Mouse (Mus musculus) forebrain, embryonic 10.5 days (tissue): ENCODE measurements at regions not wholly inside any gene's neighbourhood (a gene's known extent, or its start where the extent isn't known, plus 50 kb on each side); places are given as distances from the start of the nearest gene placed in this dataset.

Source experiments
- DNase-seq: peaks from one replicate; pipeline ENCODE4 v3.0.0-alpha.2; 2017; ENCODE audit warnings: low spot score; ENCODE audit errors: extremely low spot score
- H3K27ac ChIP-seq: fragments of 300-500 bp; sonication (generic); 2 replicates; pipeline ENCODE4 v1.5.1; 2016; ENCODE audit warnings: mild to moderate bottlenecking
- H3K27me3 ChIP-seq: fragments of 300-500 bp; sonication (generic); 2 replicates; pipeline ENCODE4 v1.6.1; 2016; ENCODE audit warnings: mild to moderate bottlenecking; ENCODE audit not compliant: poor library complexity, severe bottlenecking
- H3K36me3 ChIP-seq: fragments of 300-500 bp; sonication (generic); replicated peaks from 2 replicates; pipeline ENCODE4 v1.6.1; 2016; ENCODE audit warnings: mild to moderate bottlenecking, moderate library complexity
- H3K4me1 ChIP-seq: fragments of 300-500 bp; sonication (generic); 2 replicates; pipeline ENCODE4 v1.6.1; 2016
- H3K4me3 ChIP-seq: fragments of 300-500 bp; sonication (generic); 2 replicates; pipeline ENCODE4 v1.5.1; 2016; ENCODE audit warnings: mild to moderate bottlenecking, moderate library complexity
- H3K9me3 ChIP-seq: fragments of 300-500 bp; sonication (generic); 2 replicates; pipeline ENCODE4 v1.6.1; 2016; ENCODE audit warnings: mild to moderate bottlenecking, moderate library complexity
- WGBS: fragments of 180-500 bp; shearing (Covaris S2); methylation state at CpG from one replicate; pipeline ENCODE4 v1.1.7; 2016; 5-methylcytosine and 5-hydroxymethylcytosine counted together

DNA sequence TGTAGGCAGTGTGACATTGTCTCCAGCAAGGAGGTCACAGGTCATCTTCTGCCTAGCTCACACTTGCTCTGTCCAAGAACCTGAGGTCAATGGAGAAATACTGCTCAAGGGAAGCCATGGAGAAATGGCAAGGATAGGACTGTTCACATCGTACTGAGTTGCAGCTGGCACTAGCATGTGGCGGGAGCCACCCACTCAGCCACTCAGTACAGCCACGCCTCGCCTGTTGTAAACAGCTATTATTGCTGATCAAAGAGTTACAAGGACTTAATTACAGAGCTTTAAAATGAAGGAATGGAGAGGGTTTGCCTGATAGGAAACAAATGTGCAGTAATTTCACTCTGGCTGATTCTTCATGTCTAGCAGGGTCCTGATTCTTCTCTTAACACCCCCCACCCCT is 64.8 kb downstream of the Dll1 start:
- no peak overlapping the region for H3K4me3 ChIP-seq
- H3K27ac ChIP-seq, result no peak overlapping the region
- H3K9me3 ChIP-seq, result no peaks in the 10 kb centered on the region
- DNase-seq, result no peak
- H3K36me3 ChIP-seq, result no peaks in the 10 kb centered on the region
- 78% methylated on average over 4 of the region's 4 CpGs for WGBS
- no peaks in the 10 kb centered on the region for H3K27me3 ChIP-seq
- H3K4me1 ChIP-seq, result peaks cover 17% of the 10 kb centered on the region

DNA sequence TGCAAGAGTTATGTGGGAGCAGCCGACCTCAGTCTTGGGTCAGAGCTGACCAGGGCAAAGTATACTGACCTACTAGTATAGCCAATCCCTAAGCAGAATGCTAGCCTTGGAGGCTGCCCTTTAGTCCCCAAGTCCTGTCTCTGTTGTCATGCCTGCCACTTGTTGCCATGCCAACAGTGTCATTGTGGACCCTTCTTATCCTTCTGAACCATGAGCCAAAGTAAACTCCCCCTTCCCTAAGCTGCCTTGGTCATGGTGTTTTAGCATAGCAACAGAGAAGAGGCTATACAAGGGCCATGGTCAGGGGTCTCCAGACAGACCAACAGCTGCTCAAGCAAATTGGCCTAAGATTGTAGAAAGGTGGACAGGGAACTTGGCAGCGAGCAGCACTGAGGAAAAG is 66.2 kb downstream of the Dll1 start:
- H3K9me3 ChIP-seq, result no peaks in the 10 kb centered on the region
- H3K4me1 ChIP-seq, result peaks cover 17% of the 10 kb centered on the region
- 78% methylated on average over 2 of the region's 2 CpGs for WGBS
- H3K27me3 ChIP-seq, result no peaks in the 10 kb centered on the region
- H3K36me3 ChIP-seq, result no peaks in the 10 kb centered on the region
- DNase-seq, result peak; percentile 36
- H3K4me3 ChIP-seq, result no peak overlapping the region
- H3K27ac ChIP-seq, result 0 out of 2 replicates have a peak overlapping the region, but pooled peaks have one; percentile 30

DNA sequence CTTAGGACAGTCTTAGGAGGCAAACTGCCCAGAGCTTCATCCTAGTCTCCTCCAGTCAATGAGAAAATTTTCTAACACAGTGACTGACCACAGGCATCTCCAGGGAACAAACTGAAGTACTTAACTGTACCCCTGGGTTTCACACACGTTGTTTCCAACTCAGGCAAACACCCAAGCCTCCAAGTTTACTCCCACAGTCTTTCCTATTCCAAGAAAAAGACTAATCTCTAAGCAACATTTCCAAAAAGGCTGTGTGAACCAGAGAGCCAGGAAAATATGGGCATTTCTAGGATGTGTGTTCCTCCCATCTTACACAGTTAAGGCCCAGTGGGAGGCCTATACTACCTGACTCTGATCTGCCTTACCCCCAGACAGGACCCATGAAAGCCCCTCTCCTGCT is 74.6 kb downstream of the Dll1 start:
- 57% methylated on average over 1 of the region's 1 CpGs for WGBS
- no peak overlapping the region for H3K27ac ChIP-seq

DNA sequence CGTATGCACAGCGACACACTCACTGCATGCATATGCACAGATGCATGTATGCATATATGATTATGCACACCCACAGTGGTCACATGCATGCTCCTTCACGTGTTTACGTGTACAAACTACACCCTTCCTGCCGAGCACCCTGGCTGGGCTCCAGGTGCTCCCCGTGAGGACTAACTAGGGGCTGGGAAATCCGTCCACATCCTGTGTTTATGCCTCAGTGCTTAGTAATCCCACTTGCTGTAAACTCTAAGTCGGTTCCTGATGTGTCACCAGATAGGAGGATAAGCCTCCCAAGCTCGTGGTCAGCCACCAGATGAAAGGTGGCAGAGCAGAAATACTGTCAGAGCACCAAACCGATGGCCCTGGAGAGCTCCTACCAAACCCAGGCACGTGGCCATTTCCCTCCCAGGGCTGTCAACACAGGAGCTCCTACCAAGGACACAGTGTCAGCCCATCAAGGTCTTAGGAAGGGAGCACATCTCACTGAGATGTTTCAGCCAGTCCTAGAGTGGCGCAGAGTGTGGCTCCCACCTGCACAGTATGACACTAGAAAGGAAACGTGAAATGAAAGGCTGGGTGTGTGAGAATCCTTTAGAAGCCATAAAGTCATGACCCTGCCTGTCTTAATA is 76.8 kb downstream of the Dll1 start:
- Histone ChIP-seq H3K27me3 (no peaks in the 10 kb centered on the region), H3K4me1 (no peaks in the 10 kb centered on the region), H3K4me3 (no peak overlapping the region), H3K9me3 (no peaks in the 10 kb centered on the region), H3K36me3 (no peaks in the 10 kb centered on the region), H3K27ac (no peak overlapping the region)
- 87% methylated on average over 13 of the region's 13 CpGs for WGBS
- no peak for DNase-seq

More for the DNA sequence above, 74.6 kb downstream of the Dll1 start:
- Histone ChIP-seq H3K4me1 (no peaks in the 10 kb centered on the region), H3K4me3 (no peak overlapping the region), H3K9me3 (no peaks in the 10 kb centered on the region), H3K36me3 (no peaks in the 10 kb centered on the region), H3K27me3 (no peaks in the 10 kb centered on the region)
- no peak for DNase-seq

DNA sequence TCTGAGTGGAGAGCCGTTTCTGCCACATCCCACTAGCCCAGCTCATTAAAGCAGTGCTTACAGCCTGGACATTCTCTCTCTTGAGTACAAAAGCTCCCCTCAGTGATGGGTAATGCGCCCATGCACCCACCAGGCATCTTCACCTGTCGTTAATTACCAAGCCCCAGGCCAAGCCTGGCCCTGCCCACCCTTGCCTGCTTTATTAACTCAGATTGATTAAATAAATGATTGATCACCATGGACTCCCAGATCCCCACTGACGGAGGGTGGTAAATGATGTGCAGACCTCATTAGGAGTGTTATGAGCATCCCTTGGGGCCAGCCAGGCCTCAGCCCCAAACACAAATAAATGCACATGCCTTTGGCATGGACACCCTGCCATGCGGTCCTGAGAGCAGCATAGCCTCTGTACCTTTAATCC is 82.5 kb downstream of the Dll1 start:
- H3K36me3 ChIP-seq, result no peaks in the 10 kb centered on the region
- no peaks in the 10 kb centered on the region for H3K9me3 ChIP-seq
- no peak for DNase-seq
- H3K27ac ChIP-seq, result peak overlapping the region; percentile 62
- no peak overlapping the region for H3K4me3 ChIP-seq
- 53% methylated on average over 5 of the region's 5 CpGs for WGBS
- H3K4me1 ChIP-seq, result peaks cover 23% of the 10 kb centered on the region
- no peaks in the 10 kb centered on the region; the same call in 1 of the 2 replicates for H3K27me3 ChIP-seq

DNA sequence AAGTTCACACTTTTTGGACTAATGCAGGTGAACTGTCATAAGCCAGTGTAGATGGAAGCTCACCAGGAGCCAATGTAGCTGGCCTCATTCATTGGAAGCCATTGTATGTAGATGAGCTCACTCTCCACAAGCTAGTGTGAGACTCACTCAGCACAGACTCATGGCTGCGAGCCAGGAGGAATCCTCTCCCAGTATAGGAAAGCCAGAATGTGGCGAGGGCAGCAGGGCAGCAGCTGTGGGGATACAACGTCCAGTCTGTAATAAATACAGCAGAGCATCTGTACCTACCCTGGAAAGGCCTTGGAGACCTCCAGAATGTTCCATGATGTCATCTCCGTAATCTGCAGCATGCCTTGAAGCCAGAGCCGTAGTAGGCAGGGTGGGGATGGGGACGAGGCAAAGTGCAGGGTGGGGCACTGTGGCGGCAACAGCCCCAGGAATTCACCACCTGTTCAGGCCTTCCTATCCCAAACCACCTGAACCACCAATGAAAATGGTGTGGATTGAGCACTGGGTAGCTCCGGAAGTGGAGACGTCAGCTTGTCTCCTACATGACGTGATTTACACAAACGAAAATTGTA is 84.1 kb downstream of the Dll1 start:
- H3K4me3 ChIP-seq, result no peak overlapping the region
- no peaks in the 10 kb centered on the region; the same call in 1 of the 2 replicates for H3K27me3 ChIP-seq
- no peaks in the 10 kb centered on the region for H3K36me3 ChIP-seq
- WGBS, result 89% methylated on average over 11 of the region's 11 CpGs
- no peak overlapping the region for H3K27ac ChIP-seq
- H3K4me1 ChIP-seq, result peaks cover 23% of the 10 kb centered on the region
- H3K9me3 ChIP-seq, result no peaks in the 10 kb centered on the region
- DNase-seq, result no peak

DNA sequence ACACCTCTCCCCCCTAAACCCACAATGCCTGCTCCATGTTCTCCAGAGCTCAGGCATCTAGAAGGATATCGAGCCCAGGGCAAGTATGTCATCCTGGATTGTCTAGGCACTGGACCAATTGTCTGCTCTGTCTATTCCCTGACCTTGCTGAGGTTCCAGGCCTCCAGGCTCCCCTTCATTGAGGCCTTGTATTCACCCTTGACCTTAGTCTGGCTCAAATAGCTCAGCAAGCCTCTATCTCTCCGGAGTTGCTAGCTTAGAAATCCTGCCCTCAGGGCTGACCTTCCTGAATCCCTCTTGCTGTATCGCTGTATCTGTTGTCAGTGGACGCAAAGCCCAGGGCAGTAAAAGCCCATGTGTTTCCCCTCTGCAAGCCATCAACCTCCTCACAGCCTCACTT is 85.0 kb downstream of the Dll1 start:
- peaks cover 23% of the 10 kb centered on the region for H3K4me1 ChIP-seq
- no peaks in the 10 kb centered on the region; the same call in 1 of the 2 replicates for H3K27me3 ChIP-seq
- H3K9me3 ChIP-seq, result no peaks in the 10 kb centered on the region
- no peaks in the 10 kb centered on the region for H3K36me3 ChIP-seq
- H3K4me3 ChIP-seq, result no peak overlapping the region
- DNase-seq, result no peak
- H3K27ac ChIP-seq, result peak overlapping the region; percentile 37; the same call in 1 of the 2 replicates
- WGBS, result 55% methylated on average over 4 of the region's 4 CpGs

DNA sequence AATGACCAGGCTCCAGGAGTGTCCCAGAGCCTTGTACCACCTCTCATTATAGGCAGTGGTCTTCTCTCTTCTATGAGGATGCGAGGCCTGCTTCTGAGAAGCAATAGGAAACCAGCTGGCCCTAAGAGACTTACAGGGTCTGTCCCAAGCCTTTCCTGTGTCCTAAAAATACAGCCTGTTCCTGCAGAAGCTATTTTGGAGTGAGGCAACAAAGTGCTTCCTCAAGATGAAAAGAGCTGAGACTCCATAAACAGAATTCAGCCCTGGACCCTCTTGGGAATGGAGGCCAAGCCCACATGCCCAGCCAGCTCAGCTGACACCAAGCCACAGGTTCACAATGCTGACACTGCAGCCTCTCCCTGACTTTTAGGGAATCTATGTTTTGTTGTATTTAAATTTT is 86.3 kb downstream of the Dll1 start:
- no peaks in the 10 kb centered on the region for H3K9me3 ChIP-seq
- H3K27ac ChIP-seq, result no peak overlapping the region
- no peak overlapping the region for H3K4me3 ChIP-seq
- H3K4me1 ChIP-seq, result peaks cover 29% of the 10 kb centered on the region
- no peaks in the 10 kb centered on the region for H3K36me3 ChIP-seq
- H3K27me3 ChIP-seq, result no peaks in the 10 kb centered on the region; the same call in 1 of the 2 replicates
- 92% methylated on average over 1 of the region's 1 CpGs for WGBS
- no peak for DNase-seq

DNA sequence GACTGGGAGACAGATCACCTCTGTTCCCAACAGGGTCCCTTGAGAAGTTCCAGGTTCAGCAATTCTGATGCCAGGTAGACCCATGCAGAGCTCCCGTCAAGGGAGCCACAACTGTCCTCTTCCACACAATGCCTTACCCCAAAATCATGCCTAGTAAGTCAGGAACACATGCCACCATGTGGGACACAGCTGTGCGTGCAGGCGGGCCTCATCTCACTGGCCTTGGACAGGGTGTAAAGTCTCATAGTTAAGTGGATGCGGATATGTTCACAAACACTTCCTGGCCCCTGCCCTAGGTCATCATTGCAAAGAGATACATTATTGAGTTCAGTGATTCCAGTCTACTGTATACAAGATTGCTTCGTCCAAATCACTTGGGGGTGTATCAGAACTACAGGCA is 87.6 kb downstream of the Dll1 start:
- DNase-seq, result no peak
- 88% methylated on average over 5 of the region's 5 CpGs for WGBS
- Histone ChIP-seq H3K36me3 (no peaks in the 10 kb centered on the region), H3K27me3 (no peaks in the 10 kb centered on the region; the same call in 1 of the 2 replicates), H3K4me3 (no peak overlapping the region), H3K9me3 (no peaks in the 10 kb centered on the region), H3K27ac (0 out of 2 replicates have a peak overlapping the region, but pooled peaks have one; percentile 1), H3K4me1 (peaks cover 30% of the 10 kb centered on the region)

DNA sequence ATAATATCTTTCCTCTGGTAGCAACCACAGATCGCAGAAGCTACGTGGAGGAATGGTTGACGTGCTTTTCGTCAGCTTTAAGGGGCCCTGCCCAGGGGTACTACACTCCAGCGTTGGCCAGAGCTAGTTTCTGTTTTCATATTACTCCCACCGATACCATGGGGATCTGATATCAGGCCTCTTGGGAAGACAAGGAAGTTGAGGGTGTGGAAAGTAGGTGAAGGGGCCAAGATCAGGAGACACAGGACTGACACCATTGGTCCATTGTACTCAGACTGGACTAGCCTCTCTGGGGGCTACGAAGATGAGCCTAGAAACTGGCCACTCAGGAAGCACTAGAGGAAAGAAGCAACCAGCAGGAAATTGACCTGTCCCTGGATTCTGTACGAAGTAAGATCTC is 88.0 kb downstream of the Dll1 start:
- Histone ChIP-seq H3K4me3 (no peak overlapping the region), H3K9me3 (no peaks in the 10 kb centered on the region), H3K36me3 (no peaks in the 10 kb centered on the region), H3K27me3 (no peaks in the 10 kb centered on the region; the same call in 1 of the 2 replicates), H3K4me1 (peaks cover 26% of the 10 kb centered on the region), H3K27ac (no peak overlapping the region)
- 94% methylated on average over 8 of the region's 8 CpGs for WGBS
- DNase-seq, result no peak

DNA sequence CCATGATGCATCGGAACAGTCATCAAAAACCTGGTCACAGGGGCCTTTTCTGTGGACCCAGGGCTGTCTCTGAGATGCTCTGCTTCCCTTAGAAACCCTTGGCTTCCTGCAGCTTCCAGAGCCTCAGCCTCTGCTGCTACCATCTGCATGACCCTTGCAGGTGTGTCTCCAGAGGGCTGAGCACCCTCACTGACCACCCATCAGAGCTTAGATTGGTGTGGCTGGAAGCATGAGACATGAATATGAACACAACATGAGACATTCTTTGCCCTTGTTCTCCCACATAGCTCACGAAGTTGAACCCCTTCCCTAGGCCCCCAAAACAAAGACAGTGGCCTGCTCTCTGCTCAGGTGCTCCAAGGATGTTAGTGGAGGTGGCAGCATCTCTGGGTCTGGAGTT is 90.1 kb downstream of the Dll1 start:
- H3K36me3 ChIP-seq, result no peaks in the 10 kb centered on the region
- H3K4me1 ChIP-seq, result peaks cover 18% of the 10 kb centered on the region
- no peaks in the 10 kb centered on the region for H3K9me3 ChIP-seq
- no peak overlapping the region for H3K27ac ChIP-seq
- 93% methylated on average over 2 of the region's 2 CpGs for WGBS
- no peak overlapping the region for H3K4me3 ChIP-seq
- DNase-seq, result no peak
- H3K27me3 ChIP-seq, result no peaks in the 10 kb centered on the region

DNA sequence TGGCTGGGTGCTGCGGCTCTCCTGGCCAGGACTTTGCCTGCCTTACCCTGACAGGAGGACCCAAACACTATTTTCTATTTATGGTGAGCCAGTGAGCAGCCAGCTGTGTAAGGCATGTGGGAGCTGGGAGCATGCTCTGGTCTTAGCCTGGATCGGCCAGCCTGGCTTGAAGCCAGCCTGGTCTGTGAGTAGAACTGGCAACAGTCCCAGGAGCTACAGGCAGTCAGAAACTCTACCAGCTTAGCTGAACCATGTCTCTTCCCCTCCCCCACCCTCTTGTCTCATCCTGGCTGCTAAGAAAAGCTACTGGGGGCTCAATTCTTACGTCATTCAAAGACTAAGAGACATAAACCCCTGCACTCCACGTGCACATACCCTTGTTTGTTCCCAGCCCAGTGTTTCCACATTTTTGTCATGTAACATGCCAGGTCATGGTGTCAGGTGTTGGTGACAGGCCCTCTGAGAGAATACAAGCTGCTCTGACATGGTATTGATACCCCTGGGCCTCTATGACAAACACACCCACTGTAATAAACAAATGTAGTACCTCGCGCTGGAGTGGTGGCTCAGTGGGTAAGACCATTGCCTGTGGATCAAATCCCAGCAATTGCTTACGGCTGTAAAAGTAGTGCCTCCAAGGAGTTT is 91.2 kb downstream of the Dll1 start:
- no peak overlapping the region for H3K4me3 ChIP-seq
- no peaks in the 10 kb centered on the region for H3K27me3 ChIP-seq
- DNase-seq, result no peak
- peak overlapping the region; percentile 66; the same call in 1 of the 2 replicates for H3K27ac ChIP-seq
- no peaks in the 10 kb centered on the region for H3K9me3 ChIP-seq
- H3K4me1 ChIP-seq, result peaks cover 13% of the 10 kb centered on the region
- H3K36me3 ChIP-seq, result no peaks in the 10 kb centered on the region
- WGBS, result 83% methylated on average over 7 of the region's 7 CpGs

DNA sequence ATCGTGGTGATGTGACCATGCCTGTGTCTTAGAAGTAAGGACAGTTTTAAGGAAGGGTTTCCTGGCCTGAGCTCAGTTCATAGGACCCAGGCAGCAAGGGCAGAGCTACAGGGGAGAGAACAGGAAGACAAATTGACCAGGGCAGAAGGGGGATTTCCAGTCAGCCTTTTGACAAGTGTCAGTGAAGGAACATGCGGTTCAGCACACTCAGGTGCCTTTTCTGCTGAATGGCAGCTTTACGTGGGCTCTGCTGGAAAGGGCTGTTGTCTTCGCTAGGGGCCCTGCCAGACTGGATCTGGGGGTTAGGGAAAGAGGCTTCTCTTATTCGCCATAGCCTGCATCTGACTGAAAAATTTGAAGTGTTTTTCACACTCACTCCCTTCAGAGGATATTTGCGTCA is 106.8 kb downstream of the Dll1 start:
- Histone ChIP-seq H3K9me3 (no peaks in the 10 kb centered on the region), H3K4me3 (no peak overlapping the region), H3K27me3 (no peaks in the 10 kb centered on the region), H3K27ac (0 out of 2 replicates have a peak overlapping the region, but pooled peaks have one; percentile 40), H3K36me3 (no peaks in the 10 kb centered on the region), H3K4me1 (peaks cover 13% of the 10 kb centered on the region)
- no peak for DNase-seq
- WGBS, result 69% methylated on average over 6 of the region's 6 CpGs
